Mouse (Mus musculus): ENCODE results near the gene Syncrip. TPM values are rescaled to one million over a fixed set of nuclear protein-coding genes. Genes with fewer than 3 reads are reported as not detected.

Gene Syncrip
- total RNA-seq, 1 experiment from 2014 or later, result 88.2 TPM

Other genes starting within 250 kb of the Syncrip start
- 11.4 and 12.3 TPM in 2 replicates for gene Nt5e, start 155.4 kb downstream of the Syncrip start, total RNA-seq (2021)
- gene Snx14, start 43.6 kb downstream of the Syncrip start, total RNA-seq (2021), result 50.8 and 66.7 TPM in 2 replicates
- 0.76 TPM in 1 of 2 replicates, not detected in the other for gene Gm20537, start 26.0 kb downstream of the Syncrip start, total RNA-seq (2021)
- 10.6 and 11.1 TPM in 2 replicates for gene Zfp949, start 65.4 kb upstream of the Syncrip start, total RNA-seq (2021)
- 0.97 TPM in 1 of 2 replicates, not detected in the other for gene Trim43a, start 98.3 kb upstream of the Syncrip start, total RNA-seq (2021)
- 40.4 and 42.0 TPM in 2 replicates for gene Mthfsl, start 237.7 kb upstream of the Syncrip start, total RNA-seq (2021)
- gene Bcl2a1d, start 249.3 kb upstream of the Syncrip start, total RNA-seq (2021), result not detected in 2 replicates